Mouse (Mus musculus) layer of hippocampus, adult 8-10 months (tissue): Measurements from ENCODE around the gene Cxcl14. TPM values are rescaled to one million over a fixed set of nuclear protein-coding genes. Genes with fewer than 3 reads are reported as not detected.
A peak's percentile ranks its signal among the peaks of the same experiment; 100 is the strongest.

Experiments
- DNase-seq, 2 experiments: peaks; one replicate each; pipeline ENCODE4 v3.0.0; 2022; ENCODE audit warnings: low spot score in 2 of 2
- total RNA-seq, 4 experiments: library from RNA; stranded (reverse); gene quantifications; 2 replicates each; pipeline ENCODE4 v1.2.4; 2022

Gene Cxcl14
- total RNA-seq, 4 experiments from 2014 or later = 120 to 148 (median 129) TPM

DNA sequence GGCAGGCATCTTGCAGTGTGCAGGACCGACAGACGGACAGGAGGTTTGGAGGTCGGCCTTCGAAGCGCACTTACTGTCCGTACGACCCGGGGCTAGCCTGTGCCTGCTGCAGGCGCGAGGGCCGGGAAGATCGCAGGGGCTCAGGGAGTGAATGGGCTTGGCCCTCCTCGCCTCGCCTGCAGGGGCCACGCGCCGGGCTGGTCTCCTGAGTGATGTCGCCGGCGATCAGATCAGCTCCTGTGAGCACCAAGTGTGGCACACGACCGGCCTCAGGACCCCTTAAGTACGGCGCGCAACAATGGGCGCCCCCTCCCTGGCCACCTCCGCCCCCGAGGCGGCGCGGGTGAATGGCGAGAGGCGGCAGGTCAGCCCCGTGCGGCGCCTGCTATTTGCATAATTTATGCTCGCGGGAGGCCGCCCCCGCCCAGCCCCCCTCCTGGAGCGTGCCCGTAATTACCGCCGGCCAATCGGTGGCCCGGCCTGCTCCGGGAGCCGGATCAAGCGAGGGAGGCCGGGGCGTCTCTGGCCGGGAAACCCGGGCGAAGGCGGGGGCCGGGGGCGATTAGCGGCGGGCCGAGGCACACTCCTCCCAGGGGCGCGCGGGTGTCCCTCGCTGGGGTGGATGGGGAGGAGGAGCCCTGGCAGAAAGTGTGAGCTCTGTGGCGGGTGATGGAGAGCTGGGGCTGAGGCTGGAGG is 44.3 kb downstream of the Cxcl14 start, which contains the start of gene Neurog1:
TSS of gene Neurog1 (minus strand) at position 240 of the 696 bp plus-strand sequence.
- peak; percentile 29 to 37 for DNase-seq

DNA sequence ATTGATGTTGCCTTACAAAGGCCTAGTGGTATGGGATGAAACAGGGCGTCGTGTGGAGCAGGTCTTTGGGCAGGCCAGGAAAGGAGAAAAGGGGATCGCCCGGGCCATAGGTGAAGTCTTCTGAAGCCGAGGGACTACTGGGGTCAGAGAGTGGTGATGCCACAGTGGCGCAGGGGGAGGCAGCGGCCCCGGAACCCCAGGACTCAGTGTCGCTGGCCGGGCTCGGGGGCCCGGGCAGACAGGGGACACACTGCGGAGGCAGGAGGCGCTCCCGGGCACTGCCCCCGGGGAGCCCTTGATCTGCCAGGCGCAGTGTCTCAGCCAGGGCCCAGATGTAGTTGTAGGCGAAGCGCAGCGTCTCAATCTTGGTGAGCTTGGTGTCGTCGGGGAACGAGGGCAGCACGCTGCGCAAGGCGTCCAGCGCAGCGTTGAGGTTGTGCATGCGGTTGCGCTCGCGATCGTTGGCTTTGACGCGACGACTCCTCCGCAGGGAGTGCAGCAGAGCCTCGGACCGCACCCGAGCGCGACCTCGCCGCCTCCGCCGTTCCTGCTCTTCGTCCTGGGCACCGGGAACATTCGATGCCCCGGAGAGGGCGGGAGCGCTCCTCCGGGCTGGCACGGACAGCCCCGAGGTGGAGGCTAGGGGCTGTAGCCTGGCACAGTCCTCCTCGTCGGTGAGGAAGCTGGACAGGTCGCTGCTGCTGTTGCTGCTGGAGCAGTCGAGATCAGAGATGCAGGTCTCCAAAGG is 45.0 kb downstream of the Cxcl14 start:
- no peak for DNase-seq

DNA sequence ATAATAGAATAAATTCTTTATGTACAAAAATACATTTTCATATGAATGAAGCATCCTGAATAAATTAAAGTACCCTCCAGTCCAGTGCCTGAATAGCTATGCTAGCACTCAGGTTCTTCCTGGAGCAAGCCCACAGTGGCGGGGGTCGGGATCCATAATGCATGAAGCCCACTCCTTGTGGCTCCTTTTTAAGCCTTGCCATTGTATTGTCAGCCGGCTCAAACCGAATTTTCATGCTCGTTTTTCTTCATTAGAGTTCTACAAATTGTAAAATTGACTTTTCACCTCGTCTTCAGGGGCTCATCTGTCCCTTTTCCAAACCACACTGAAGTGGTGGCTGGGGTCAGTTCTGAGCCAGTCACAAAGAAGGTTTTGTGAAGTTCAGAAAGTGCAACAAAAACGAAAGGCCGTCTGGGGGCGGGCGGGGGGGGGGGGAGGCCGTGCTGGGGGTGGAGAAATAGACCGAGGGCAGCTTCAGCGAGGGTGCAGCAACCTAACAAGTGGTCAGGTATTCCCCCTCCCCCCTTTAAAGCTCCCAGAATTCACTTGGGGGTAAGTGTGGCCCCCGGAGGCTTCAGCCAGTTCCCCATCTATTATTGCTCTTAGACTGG is 45.7 kb downstream of the Cxcl14 start:
- DNase-seq = no peak

DNA sequence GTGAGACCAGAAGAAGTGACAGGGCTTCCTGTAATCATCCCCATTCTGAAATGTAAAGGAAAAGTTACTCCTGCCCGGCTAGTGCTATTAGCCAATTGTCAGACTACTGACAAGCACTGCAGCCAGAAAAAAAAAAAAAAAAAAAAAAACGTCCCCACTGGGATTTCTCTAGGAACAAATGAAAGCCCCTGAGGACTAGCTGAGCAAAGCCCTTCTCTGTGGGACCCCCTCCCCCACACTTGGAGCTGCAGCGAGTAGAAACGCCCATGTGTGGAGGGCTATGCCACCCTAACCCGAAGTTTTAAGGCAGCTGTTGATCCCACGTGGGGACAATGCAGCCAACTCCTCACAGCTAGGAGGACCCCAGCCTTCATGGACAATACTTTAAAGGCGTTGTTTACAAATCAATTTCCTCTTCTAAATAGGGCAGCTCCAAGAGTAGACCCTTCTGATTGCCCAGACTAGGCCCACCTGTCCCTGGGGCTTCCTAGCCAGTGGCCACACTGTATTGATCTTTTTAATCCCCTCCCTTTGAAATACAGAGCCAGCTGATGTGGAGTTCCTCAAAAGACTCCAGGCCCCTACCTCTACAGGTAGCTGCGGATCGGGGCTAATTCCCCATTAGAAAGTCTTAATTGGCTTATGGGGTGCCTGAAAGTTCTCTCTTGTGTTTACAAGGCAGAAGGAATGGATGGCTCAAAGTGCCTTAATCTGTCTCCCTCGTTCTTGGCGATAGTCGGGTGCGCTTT is 46.6 kb downstream of the Cxcl14 start:
- no peak for DNase-seq

DNA sequence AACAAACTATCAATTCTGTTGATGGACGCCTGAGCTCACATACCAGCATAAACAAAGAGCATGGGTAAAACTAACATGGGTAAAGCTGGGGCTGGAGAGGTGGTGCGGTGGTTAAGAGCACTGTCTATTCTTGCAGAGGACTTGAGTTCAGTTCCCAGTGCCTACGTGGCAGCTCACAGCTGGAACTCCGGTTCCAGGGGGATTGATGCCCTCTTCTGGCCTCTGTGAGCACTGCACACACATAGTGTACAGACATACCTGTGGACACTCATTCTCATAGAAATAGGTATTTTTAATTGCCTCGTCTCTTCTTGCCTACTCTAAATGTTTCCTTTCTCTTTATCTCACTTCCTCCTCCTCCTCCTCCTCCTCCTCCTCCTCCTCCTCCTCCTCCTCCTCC is 53.2 kb downstream of the Cxcl14 start:
- DNase-seq = no peak

DNA sequence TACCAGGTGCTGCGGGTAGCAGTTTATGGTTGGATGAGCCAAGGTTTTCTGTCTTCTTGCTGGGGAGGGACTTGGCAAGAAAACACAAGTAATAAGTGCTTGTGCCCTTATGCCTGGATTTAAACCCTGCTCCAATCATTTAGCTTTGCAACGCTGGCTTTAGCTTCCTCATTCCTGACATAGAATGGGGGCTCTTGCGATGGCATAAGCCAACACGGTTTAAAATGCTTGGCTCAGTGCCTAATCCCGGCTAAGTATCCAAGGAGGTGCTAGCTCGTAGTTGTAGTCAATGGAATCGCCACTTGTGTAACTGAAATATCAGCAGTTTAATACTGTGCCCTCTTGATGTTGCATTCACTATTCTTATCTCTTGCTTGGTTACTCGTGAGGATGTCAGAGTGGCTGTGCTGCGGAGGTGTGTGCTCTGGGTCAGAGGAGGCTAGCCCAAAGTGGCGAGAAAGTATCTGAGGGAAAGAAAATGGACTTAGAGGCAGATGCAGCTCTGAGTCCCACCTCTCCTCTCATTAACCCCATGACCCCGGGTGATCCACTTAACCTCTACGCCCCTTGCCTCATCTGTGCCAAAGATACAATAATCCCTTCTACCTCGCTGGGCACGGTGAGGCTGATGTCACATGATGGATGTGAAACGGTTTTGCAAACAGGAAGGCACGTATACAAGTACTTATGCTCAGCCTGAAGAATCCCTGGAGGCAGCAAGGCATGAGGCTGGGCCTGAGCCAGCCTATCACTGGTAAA is 56.2 kb downstream of the Cxcl14 start:
- DNase-seq = no peak

Other genes starting within 250 kb of the Cxcl14 start
- 100 to 1,000 TPM; 118 to 123 (median 120) TPM for gene H2afy, start 160.2 kb downstream of the Cxcl14 start, total RNA-seq
- 1 to 10 TPM; 1.6 to 7.4 (median 3.9) TPM for gene Tifab, start 117.7 kb downstream of the Cxcl14 start, total RNA-seq
- under 1 TPM in 2 of 4 experiments, not detected in 2; 0.18 to 0.29 TPM for gene Neurog1, start 44.4 kb downstream of the Cxcl14 start, total RNA-seq
- gene Gm3045, start 130.0 kb upstream of the Cxcl14 start, total RNA-seq = not detected
- under 1 TPM; 0.09 to 0.25 (median 0.16) TPM for gene Slc25a48, start 141.8 kb upstream of the Cxcl14 start, total RNA-seq
- gene Il9, start 185.7 kb upstream of the Cxcl14 start, total RNA-seq = not detected
- 10 to 100 TPM in 1 of 4 experiments, 1 to 10 TPM in 3; 6.4 to 10.3 (median 8.0) TPM for gene Fbxl21, start 225.9 kb upstream of the Cxcl14 start, total RNA-seq